Mouse (Mus musculus) neural tube, embryonic 15.5 days (tissue): ENCODE measurements at regions not wholly inside any gene's neighbourhood (a gene's known extent, or its start where the extent isn't known, plus 50 kb on each side); places are given as distances from the start of the nearest gene placed in this dataset.

ENCODE experiments used
- ATAC-seq: fragments of 200-750 bp; cut with Nextera tagmentation; 2 replicates; pipeline ENCODE4 v1.8.0; 2017; ENCODE audit warnings: mild to moderate bottlenecking, moderate TSS enrichment, moderate library complexity; ENCODE audit not compliant: low FRiP score
- H3K27ac ChIP-seq: fragments of 300-500 bp; sonication (generic); replicated peaks from 2 replicates; pipeline ENCODE4 v1.5.1; 2015; ENCODE audit warnings: mild to moderate bottlenecking, inconsistent platforms
- H3K27me3 ChIP-seq: fragments of 300-500 bp; sonication (generic); replicated peaks from 2 replicates; pipeline ENCODE4 v1.6.1; 2015; ENCODE audit warnings: inconsistent platforms
- H3K36me3 ChIP-seq: fragments of 300-500 bp; sonication (generic); 2 replicates; pipeline ENCODE4 v1.6.1; 2015; ENCODE audit warnings: inconsistent platforms
- H3K4me1 ChIP-seq: fragments of 300-500 bp; sonication (generic); 2 replicates; pipeline ENCODE4 v1.6.1; 2015; ENCODE audit warnings: inconsistent platforms
- H3K4me2 ChIP-seq: fragments of 300-500 bp; sonication (generic); 2 replicates; pipeline ENCODE4 v1.6.1; 2015; ENCODE audit warnings: inconsistent platforms, mild to moderate bottlenecking, moderate library complexity
- H3K4me3 ChIP-seq: fragments of 300-500 bp; sonication (generic); replicated peaks from 2 replicates; pipeline ENCODE4 v1.5.1; 2015; ENCODE audit warnings: mild to moderate bottlenecking, inconsistent platforms
- H3K9ac ChIP-seq: fragments of 300-500 bp; sonication (generic); replicated peaks from 2 replicates; pipeline ENCODE4 v1.6.1; 2015; ENCODE audit warnings: mild to moderate bottlenecking, inconsistent platforms
- H3K9me3 ChIP-seq: fragments of 300-500 bp; sonication (generic); replicated peaks from 2 replicates; pipeline ENCODE4 v1.6.1; 2016; ENCODE audit warnings: inconsistent platforms
- WGBS: fragments of 180-500 bp; shearing (Covaris S2); methylation state at CpG from one replicate; pipeline ENCODE4 v1.1.7; 2015; ENCODE audit warnings: mixed read lengths; 5-methylcytosine and 5-hydroxymethylcytosine counted together

DNA sequence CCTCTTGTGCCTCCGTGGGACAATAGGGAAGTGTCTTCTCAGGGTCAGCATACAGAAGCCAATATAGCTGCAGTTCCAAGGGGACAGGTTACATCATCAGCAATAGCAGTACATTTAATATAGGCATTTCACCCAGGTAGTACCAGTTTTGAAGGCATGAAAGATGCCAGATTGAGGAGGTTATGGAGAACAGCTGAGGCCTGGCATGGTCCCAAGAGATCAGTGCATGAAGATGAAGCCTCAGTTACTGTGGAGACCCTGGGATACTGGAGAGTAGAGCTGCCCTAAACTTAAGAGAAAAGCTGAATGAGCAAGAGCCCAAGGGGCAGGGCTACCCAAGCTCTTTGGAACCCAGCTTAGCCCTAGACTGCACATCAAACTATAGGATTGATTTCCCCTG is 94.1 kb upstream of the Adcy1 start:
- Histone ChIP-seq H3K4me2 (no peak overlapping the region), H3K4me1 (no peaks in the 10 kb centered on the region), H3K27ac (no peak overlapping the region), H3K4me3 (no peak overlapping the region), H3K9me3 (no peaks in the 10 kb centered on the region), H3K9ac (no peak overlapping the region), H3K27me3 (no peaks in the 10 kb centered on the region), H3K36me3 (no peaks in the 10 kb centered on the region)
- ATAC-seq: no peak
- WGBS: 71% methylated on average over 1 of the region's 1 CpGs

DNA sequence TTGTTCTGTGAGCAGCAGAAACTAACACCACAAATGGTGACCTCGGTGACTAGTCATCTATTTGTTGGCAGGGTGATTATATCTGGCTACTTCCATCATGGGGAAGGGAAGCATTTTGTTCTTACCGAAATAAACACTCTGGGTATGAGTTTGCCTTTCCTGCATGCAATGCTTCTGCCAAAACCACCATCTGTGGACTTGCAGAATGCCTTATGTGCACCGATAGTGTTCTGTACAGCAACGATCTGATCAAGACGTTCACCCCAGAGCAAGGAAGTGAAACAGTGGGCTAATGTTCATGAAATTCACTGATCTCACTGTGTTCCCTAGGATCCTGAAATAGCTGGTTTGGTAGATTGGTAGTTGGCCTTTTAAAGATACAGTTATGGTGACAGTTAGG is 96.3 kb upstream of the Adcy1 start:
- no peaks in the 10 kb centered on the region for H3K4me1 ChIP-seq
- no peak overlapping the region for H3K4me2 ChIP-seq
- no peak overlapping the region for H3K9ac ChIP-seq
- no peak overlapping the region for H3K4me3 ChIP-seq
- ATAC-seq: no peak
- H3K9me3 ChIP-seq: no peaks in the 10 kb centered on the region
- 87% methylated on average over 5 of the region's 5 CpGs for WGBS
- H3K36me3 ChIP-seq: no peaks in the 10 kb centered on the region
- H3K27ac ChIP-seq: no peak overlapping the region
- no peaks in the 10 kb centered on the region for H3K27me3 ChIP-seq

DNA sequence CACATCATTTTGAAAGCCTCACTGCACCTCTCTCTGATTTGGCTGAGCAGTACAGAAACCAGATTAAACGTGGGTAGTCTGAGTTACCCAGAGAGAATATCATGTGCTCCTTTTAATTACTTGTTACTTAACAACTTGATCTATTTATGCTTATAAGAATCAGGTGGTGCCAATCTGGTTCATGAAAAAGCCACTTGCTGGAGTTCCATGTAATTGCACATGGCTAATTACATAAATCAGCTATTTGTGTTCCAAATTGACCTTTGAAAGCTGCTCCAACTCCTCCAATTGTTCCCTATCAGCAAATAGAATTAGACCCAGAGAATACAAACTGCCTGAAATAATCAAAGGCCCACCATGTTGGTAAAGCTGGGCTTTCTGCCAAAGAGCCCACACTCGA is 98.8 kb upstream of the Adcy1 start:
- Histone ChIP-seq H3K4me1 (no peaks in the 10 kb centered on the region), H3K27ac (no peak overlapping the region), H3K4me3 (no peak overlapping the region), H3K4me2 (no peak overlapping the region), H3K27me3 (no peaks in the 10 kb centered on the region), H3K9me3 (no peaks in the 10 kb centered on the region), H3K36me3 (no peaks in the 10 kb centered on the region), H3K9ac (no peak overlapping the region)
- WGBS: 42% methylated on average over 2 of the region's 2 CpGs
- no peak for ATAC-seq

DNA sequence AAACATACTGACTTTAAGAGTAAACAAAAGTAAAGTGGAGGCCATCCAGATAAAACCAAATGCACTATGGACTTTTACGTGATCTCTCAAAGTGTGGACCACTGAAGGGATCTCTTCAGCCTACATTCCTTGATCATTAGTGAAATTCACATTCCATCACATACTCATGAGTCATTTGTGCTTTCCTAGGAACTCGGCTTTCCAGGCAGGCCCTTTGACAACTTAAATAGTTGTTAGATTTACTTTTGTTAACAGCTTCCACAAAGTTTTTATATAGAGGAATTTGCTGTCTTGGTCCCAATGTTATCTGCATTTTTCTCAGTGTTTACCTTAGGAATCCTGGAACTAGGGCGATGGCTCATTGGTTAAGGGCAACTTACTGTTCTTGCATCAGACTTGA is 99.7 kb upstream of the Adcy1 start:
- H3K4me3 ChIP-seq: no peak overlapping the region
- no peak overlapping the region for H3K27ac ChIP-seq
- H3K27me3 ChIP-seq: no peaks in the 10 kb centered on the region
- no peak for ATAC-seq
- H3K4me1 ChIP-seq: no peaks in the 10 kb centered on the region
- 80% methylated on average over 3 of the region's 3 CpGs for WGBS
- no peaks in the 10 kb centered on the region for H3K36me3 ChIP-seq
- H3K9ac ChIP-seq: no peak overlapping the region
- H3K9me3 ChIP-seq: no peaks in the 10 kb centered on the region
- no peak overlapping the region for H3K4me2 ChIP-seq

DNA sequence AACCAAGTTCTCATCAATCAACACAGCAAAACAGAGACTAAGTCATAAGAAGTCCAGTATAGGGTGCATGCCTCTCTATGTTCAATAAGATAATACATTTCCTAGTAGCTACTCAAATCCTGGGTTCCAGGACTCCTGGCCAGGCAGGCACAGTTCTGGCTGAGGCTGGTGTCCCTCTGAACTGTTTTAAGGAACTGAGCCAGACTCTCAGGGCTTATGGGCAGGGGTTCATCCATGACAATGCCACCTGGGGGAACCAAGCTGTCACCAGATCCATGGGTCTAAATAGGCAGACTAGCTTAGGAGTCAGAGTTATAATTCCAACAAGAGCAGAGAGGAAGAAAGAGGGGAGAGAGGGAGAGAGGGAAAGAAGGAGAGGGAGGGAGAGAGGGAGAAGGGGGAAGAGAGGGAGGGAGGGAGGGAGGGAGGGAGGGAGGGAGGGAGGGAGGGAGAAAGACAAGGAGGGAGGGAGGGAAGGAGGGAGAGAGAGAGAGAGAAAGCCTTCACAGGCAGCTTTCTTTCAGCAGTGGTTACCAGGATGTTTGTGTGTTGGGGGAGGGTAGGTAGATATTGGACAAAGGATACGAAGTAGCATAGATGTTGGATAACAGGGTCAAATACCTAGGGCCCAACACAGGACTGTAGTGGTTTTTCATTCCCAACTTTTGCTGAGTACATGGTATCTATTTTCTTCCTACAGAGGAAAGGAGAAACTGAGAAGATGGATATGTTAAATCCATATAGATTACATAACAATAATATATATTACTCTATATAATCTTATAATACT is 100.3 kb upstream of the Adcy1 start:
- Histone ChIP-seq H3K27ac (no peak overlapping the region), H3K4me2 (no peak overlapping the region), H3K9ac (no peak overlapping the region), H3K36me3 (no peaks in the 10 kb centered on the region), H3K27me3 (no peaks in the 10 kb centered on the region), H3K4me3 (no peak overlapping the region), H3K4me1 (no peaks in the 10 kb centered on the region), H3K9me3 (no peaks in the 10 kb centered on the region)
- WGBS: 95% methylated on average over 1 of the region's 1 CpGs
- ATAC-seq: no peak

DNA sequence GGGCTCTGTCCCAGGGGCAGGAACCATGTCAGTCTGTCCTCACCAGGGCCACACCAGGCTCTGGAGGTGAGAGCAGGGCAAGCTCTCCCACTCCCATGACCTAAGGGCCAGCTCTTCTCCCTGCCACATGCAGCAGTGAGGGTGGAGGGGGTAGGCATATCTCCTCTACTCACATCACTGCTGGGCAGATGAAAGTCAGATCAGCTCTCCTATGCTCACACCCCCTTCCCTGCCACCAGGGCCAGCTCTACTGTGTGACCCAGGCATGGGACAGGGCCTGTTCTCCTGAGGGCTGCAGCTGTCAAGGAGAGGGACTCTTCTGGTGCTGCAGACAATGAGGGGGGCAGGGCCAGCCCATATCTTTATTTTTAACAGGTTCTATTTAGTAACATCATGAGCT is 101.0 kb upstream of the Adcy1 start:
- Histone ChIP-seq H3K4me3 (no peak overlapping the region), H3K9ac (no peak overlapping the region), H3K4me2 (no peak overlapping the region), H3K36me3 (no peaks in the 10 kb centered on the region), H3K4me1 (no peaks in the 10 kb centered on the region), H3K27me3 (no peaks in the 10 kb centered on the region), H3K9me3 (no peaks in the 10 kb centered on the region), H3K27ac (no peak overlapping the region)
- ATAC-seq: no peak

DNA sequence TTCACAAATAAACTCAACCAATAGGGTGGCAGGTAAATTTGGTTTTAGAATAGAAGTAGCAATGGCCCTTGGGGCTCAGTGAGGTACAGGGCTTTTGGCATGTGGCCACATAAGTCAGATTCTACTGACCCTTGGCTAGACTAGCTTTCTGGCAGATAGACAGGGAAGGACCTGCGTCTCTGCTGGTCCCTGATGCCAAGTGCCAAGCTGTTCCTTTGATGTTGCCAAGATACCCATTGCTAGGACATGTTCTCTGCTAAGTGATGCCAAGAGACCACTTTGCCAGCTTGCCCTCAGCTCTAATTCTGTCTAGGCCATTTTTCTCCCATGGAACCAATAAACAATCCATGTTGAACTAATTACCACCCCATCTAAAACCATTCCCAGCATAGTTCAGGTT is 110.5 kb upstream of the Adcy1 start:
- no peak overlapping the region for H3K4me3 ChIP-seq
- no peak overlapping the region for H3K9ac ChIP-seq

DNA sequence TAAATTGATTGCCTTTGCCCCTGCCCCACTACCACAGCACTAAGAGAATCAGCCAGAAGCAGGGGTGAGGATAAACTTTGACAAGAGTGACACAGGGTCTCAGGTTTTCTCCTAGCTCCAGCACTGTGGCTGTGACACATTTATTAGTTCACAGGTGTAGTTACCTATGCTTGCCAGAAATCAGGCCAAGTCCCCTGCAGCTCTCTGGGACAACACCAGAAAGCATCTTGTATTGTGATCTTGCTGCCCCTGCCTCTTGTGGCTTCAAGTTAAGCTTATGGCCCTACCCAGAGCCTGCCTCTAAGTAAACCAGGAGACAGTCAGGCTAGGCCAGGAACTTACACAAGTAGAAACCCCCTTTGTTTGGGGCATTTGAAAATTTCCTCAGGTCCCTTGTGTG is 111.9 kb upstream of the Adcy1 start:
- Histone ChIP-seq H3K27ac (no peak overlapping the region), H3K9ac (no peak overlapping the region), H3K4me3 (no peak overlapping the region), H3K9me3 (no peaks in the 10 kb centered on the region), H3K4me2 (no peak overlapping the region), H3K4me1 (peaks cover 4% of the 10 kb centered on the region; the same call in 1 of the 2 replicates), H3K27me3 (no peaks in the 10 kb centered on the region), H3K36me3 (no peaks in the 10 kb centered on the region)
- ATAC-seq: no peak

More for the DNA sequence above, 110.5 kb upstream of the Adcy1 start:
- Histone ChIP-seq H3K27me3 (no peaks in the 10 kb centered on the region), H3K36me3 (no peaks in the 10 kb centered on the region), H3K9me3 (no peaks in the 10 kb centered on the region), H3K27ac (no peak overlapping the region), H3K4me1 (peaks cover 4% of the 10 kb centered on the region; the same call in 1 of the 2 replicates), H3K4me2 (no peak overlapping the region)
- WGBS: 54% methylated on average over 1 of the region's 1 CpGs
- ATAC-seq: peak; percentile 68; the same call in 1 of the 2 replicates

DNA sequence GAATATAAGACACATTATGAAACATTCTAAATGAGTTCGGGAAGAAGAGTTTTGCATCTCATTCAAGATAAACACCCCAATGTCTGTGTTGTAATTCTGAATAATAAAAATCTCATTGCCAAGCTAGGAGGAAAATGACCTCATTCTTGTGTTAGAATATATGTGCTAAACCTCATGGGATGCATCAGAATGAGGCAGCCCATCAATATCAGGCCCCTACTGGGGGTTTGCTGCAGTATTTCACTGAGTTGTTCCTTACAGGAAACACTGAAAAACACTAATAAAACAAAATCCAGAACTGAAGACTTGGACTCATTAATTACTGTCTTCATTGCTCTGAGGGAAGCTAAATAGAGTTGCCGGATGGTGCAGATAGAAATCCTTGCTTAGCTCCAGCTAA is 111.6 kb upstream of the Gm11983 start:
- H3K27ac ChIP-seq: no peak overlapping the region
- no peak overlapping the region for H3K9ac ChIP-seq
- H3K4me1 ChIP-seq: peaks cover 4% of the 10 kb centered on the region; the same call in 1 of the 2 replicates
- ATAC-seq: 0 out of 2 replicates have a peak, but pooled peaks have one; percentile 56
- H3K27me3 ChIP-seq: no peaks in the 10 kb centered on the region
- 57% methylated on average over 2 of the region's 2 CpGs for WGBS
- H3K9me3 ChIP-seq: no peaks in the 10 kb centered on the region
- no peak overlapping the region for H3K4me2 ChIP-seq
- H3K36me3 ChIP-seq: no peaks in the 10 kb centered on the region
- H3K4me3 ChIP-seq: no peak overlapping the region

DNA sequence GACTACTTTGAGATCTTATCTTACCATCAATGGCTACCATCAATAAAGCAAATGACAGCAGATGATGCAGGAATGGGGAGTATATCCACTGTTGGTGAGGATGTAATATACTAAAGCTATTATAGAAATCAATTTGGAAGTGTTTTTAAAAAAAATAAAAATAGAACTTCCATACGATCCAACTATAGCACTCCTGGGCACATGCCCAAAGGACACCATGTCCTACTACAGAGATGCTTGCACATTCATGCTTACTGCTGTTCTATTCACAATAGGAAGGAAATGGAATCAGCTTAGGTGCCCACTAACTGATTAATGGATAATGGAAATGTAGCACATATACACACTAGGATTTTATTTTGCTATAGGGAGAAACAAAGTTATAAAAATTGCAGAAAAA is 96.7 kb upstream of the Gm11983 start:
- H3K9ac ChIP-seq: no peak overlapping the region
- H3K4me3 ChIP-seq: no peak overlapping the region
- H3K4me1 ChIP-seq: no peaks in the 10 kb centered on the region
- H3K27ac ChIP-seq: no peak overlapping the region
- no peak overlapping the region for H3K4me2 ChIP-seq
- no peaks in the 10 kb centered on the region for H3K27me3 ChIP-seq
- no peaks in the 10 kb centered on the region for H3K36me3 ChIP-seq
- 74% methylated on average over 1 of the region's 1 CpGs for WGBS
- ATAC-seq: no peak
- H3K9me3 ChIP-seq: no peaks in the 10 kb centered on the region

DNA sequence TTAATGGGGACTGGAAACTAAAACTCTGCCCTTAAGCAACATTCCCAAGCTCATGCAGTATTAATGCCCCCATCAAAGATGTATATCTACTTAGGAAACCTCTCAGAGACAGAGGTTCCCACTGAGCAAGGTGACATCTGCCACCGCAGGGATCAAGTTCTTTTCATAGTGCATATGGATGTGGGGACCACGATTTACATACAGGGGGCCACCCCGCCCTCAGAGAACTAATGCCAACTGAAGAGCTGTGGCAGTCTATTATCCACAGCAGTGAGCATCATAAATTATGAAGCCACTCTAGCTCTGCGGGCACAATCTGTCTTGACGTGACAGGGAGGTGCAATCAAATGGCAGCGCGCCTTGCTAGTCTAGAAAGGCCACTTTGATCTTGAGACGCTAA is 88.6 kb upstream of the Gm11983 start:
- Histone ChIP-seq H3K4me2 (no peak overlapping the region), H3K4me3 (no peak overlapping the region), H3K27ac (no peak overlapping the region), H3K36me3 (no peaks in the 10 kb centered on the region), H3K4me1 (0 out of 2 replicates have a peak, but pooled peaks cover 3% of the 10 kb centered on the region), H3K9ac (no peak overlapping the region), H3K9me3 (no peaks in the 10 kb centered on the region), H3K27me3 (no peaks in the 10 kb centered on the region)
- 26% methylated on average over 8 of the region's 8 CpGs for WGBS
- ATAC-seq: peak; percentile 38; the same call in 1 of the 2 replicates

DNA sequence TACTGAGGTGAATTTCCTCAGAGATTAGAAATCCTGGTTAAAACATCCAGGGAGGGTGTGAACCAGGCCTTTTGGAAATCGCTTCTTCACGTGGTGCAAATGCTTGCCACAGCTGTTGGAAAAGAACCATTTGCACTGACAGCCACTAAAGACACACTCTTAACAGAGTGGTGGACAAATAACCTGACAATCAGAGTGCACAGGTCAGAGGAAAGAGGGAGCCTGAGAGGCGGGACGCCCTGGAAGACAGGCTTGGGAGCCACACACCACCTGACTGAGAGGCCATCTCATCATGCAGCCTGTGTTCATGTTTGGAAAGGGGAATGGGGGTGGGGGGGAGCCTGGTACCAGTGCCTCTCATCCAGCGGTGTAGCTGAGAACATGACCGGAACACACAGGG is 87.0 kb upstream of the Gm11983 start:
- Histone ChIP-seq H3K4me2 (no peak overlapping the region), H3K27ac (no peak overlapping the region), H3K36me3 (no peaks in the 10 kb centered on the region), H3K4me3 (no peak overlapping the region), H3K9ac (no peak overlapping the region), H3K4me1 (0 out of 2 replicates have a peak, but pooled peaks cover 3% of the 10 kb centered on the region), H3K9me3 (no peaks in the 10 kb centered on the region), H3K27me3 (no peaks in the 10 kb centered on the region)
- 49% methylated on average over 6 of the region's 6 CpGs for WGBS
- no peak for ATAC-seq
